In the genomic region with DNA sequence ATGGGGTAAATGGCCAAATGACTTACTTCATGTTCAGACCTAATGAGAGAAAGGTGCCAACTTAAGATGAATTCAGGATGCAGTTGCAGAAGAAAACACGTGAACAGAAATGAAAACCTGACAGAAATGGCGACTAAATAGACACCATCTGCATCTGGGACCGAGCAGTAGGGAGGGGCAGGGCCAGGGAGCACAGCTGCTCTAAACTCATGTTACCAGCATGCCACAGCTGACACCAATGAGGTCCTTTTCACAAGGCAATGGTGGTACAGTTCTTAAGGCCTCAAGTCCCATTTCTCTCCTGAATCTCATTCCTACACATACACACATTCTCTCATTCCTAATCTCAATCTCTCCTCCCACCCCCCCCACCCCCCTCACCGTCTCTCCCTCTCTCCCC, we compare ENCODE assay signal across 23 mouse cellular contexts.
DNase-seq lines count a peak whose midpoint lies in the region; ATAC-seq and TF ChIP-seq lines count a peak whose summit lies in the region.
"Had no signal": no experiment of that assay in that cellular context is flagged by ENCODE, and none has a peak within 500 bp of the region (broad histone marks: within the 10 kb centered on the region; RNA-seq: fewer than 3 reads in every experiment).

No protein-coding gene starts in this region.

- no peaks in the 10 kb centered on the region for H3K79me2 ChIP-seq in myocyte (ENCODE audit: control insufficient read depth, insufficient read depth)

- TF ChIP-seq CTCF in brain, embryonic 14.5 days (IDR thresholded peaks at IDR 0.05; ENCODE audit: borderline replicate concordance, extremely low read depth, insufficient read depth, insufficient read length): no peak

- peak; percentile 4 for DNase-seq in heart, adult 11 months
- DNase-seq in heart, embryonic 10.5 days (ENCODE audit: low spot score): no peak
- peak; percentile 27 for DNase-seq in brain, embryonic 14.5 days (ENCODE audit: low read depth)
- peak; percentile 35 for DNase-seq in embryonic facial prominence, embryonic 11.5 days (ENCODE audit: low spot score)
- DNase-seq in cerebellum, adult 11-12 months: no peak
- no peak for DNase-seq in right cerebral cortex, postnatal 36 days (ENCODE audit: low spot score in 2 of 2)
- DNase-seq: adrenal gland, adult 8-10 months; adrenal gland, postnatal 36 days; cerebellum, adult 11 months; cerebellum, adult 9-10 months; cerebellum, postnatal 25 days; gastrocnemius, adult 2 months; gastrocnemius, postnatal 36 days; heart, adult 18-20 months; heart, postnatal 14 days; kidney, adult 2 months had no signal

- no peak overlapping the region for H3ac ChIP-seq in myocyte (ENCODE audit: control insufficient read depth, insufficient read length)

- 75% methylated on average over 4 of the region's 4 CpGs for WGBS in heart, embryonic 10.5 days
- 51% methylated on average over 4 of the region's 4 CpGs for WGBS in embryonic facial prominence, embryonic 11.5 days
- 69% methylated on average over 4 of the region's 4 CpGs for WGBS in midbrain, embryonic 13.5 days

- H3K27ac ChIP-seq in heart, embryonic 10.5 days: no peak overlapping the region
- no peak overlapping the region for H3K27ac ChIP-seq in embryonic facial prominence, embryonic 11.5 days (replicated peaks; ENCODE audit: low read depth, low read length)
- H3K27ac ChIP-seq in midbrain, embryonic 13.5 days: no peak overlapping the region
- H3K27ac ChIP-seq: forebrain, embryonic 15.5 days; gastrocnemius, adult 2 months; heart, embryonic 15.5 days; hindbrain, embryonic 15.5 days had no signal

- no peak for ATAC-seq in embryonic facial prominence, embryonic 11.5 days (replicated peaks; ENCODE audit: insufficient number of reproducible peaks, low FRiP score, low TSS enrichment, low read depth)
- ATAC-seq in midbrain, embryonic 13.5 days: no peak
- ATAC-seq: forebrain, embryonic 15.5 days; intestine, embryonic 16.5 days had no signal

- peaks cover 6% of the 10 kb centered on the region; the same call in 1 of the 2 replicates for H3K4me1 ChIP-seq in heart, embryonic 10.5 days
- no peaks in the 10 kb centered on the region for H3K4me1 ChIP-seq in embryonic facial prominence, embryonic 11.5 days (ENCODE audit: control insufficient read depth, insufficient read depth, low read length)
- H3K4me1 ChIP-seq in midbrain, embryonic 13.5 days (replicated peaks): no peaks in the 10 kb centered on the region
- H3K4me1 ChIP-seq: forebrain, embryonic 15.5 days; hindbrain, embryonic 15.5 days had no signal

- H3K9ac ChIP-seq in embryonic facial prominence, embryonic 11.5 days (replicated peaks; ENCODE audit: low read length): no peak overlapping the region
- H3K9ac ChIP-seq in midbrain, embryonic 13.5 days (replicated peaks): no peak overlapping the region
- H3K9ac ChIP-seq: forebrain, embryonic 15.5 days; heart, embryonic 15.5 days; hindbrain, embryonic 15.5 days had no signal

- no peaks in the 10 kb centered on the region for H3K36me3 ChIP-seq in heart, embryonic 10.5 days
- no peaks in the 10 kb centered on the region for H3K36me3 ChIP-seq in embryonic facial prominence, embryonic 11.5 days (replicated peaks; ENCODE audit: control insufficient read depth, insufficient read depth, low read depth, low read length)
- no peaks in the 10 kb centered on the region for H3K36me3 ChIP-seq in myocyte (ENCODE audit: control insufficient read depth, insufficient read depth)
- no peaks in the 10 kb centered on the region for H3K36me3 ChIP-seq in midbrain, embryonic 13.5 days
- H3K36me3 ChIP-seq: forebrain, embryonic 15.5 days; heart, embryonic 15.5 days; hindbrain, embryonic 15.5 days had no signal

- H3K4me3 ChIP-seq in heart, embryonic 10.5 days: no peak overlapping the region
- no peak overlapping the region for H3K4me3 ChIP-seq in embryonic facial prominence, embryonic 11.5 days (ENCODE audit: low read depth, low read length)
- no peak overlapping the region for H3K4me3 ChIP-seq in myocyte
- H3K4me3 ChIP-seq in midbrain, embryonic 13.5 days (replicated peaks): no peak overlapping the region
- H3K4me3 ChIP-seq: forebrain, embryonic 15.5 days; gastrocnemius, adult 2 months; heart, embryonic 15.5 days; hindbrain, embryonic 15.5 days had no signal

- H3K27me3 ChIP-seq in heart, embryonic 10.5 days (ENCODE audit: insufficient read depth, poor library complexity, severe bottlenecking): no peaks in the 10 kb centered on the region
- H3K27me3 ChIP-seq in embryonic facial prominence, embryonic 11.5 days (ENCODE audit: control insufficient read depth, insufficient read depth, low read length): no peaks in the 10 kb centered on the region
- no peaks in the 10 kb centered on the region for H3K27me3 ChIP-seq in myocyte (ENCODE audit: control insufficient read depth, insufficient read depth, insufficient read length)
- no peaks in the 10 kb centered on the region for H3K27me3 ChIP-seq in midbrain, embryonic 13.5 days
- H3K27me3 ChIP-seq: forebrain, embryonic 15.5 days; heart, embryonic 15.5 days; hindbrain, embryonic 15.5 days had no signal

- TF ChIP-seq POLR2A in brain, embryonic 14.5 days (IDR thresholded peaks at IDR 0.05; ENCODE audit: borderline replicate concordance, extremely low read depth, insufficient read depth, insufficient read length, poor library complexity, severe bottlenecking): no peak
- no peak for TF ChIP-seq POLR2A in myocyte (IDR thresholded peaks at IDR 0.05; ENCODE audit: insufficient read length, low read depth)

- H3K4me2 ChIP-seq in embryonic facial prominence, embryonic 11.5 days (ENCODE audit: low read depth, low read length): no peak overlapping the region
- no peak overlapping the region for H3K4me2 ChIP-seq in myocyte (ENCODE audit: low read depth)
- no peak overlapping the region for H3K4me2 ChIP-seq in midbrain, embryonic 13.5 days (replicated peaks)
- H3K4me2 ChIP-seq: forebrain, embryonic 15.5 days; heart, embryonic 11.5 days; heart, embryonic 15.5 days; hindbrain, embryonic 15.5 days had no signal

- H3K9me3 ChIP-seq in heart, embryonic 10.5 days: no peaks in the 10 kb centered on the region
- H3K9me3 ChIP-seq in embryonic facial prominence, embryonic 11.5 days (replicated peaks; ENCODE audit: control insufficient read depth, low read length): no peaks in the 10 kb centered on the region
- H3K9me3 ChIP-seq in midbrain, embryonic 13.5 days: no peaks in the 10 kb centered on the region
- H3K9me3 ChIP-seq: forebrain, embryonic 15.5 days; heart, embryonic 15.5 days; hindbrain, embryonic 15.5 days had no signal

TF ChIP-seq in myocyte, 11 proteins besides CTCF, POLR2A, EP300 and RAD21:
- TF ChIP-seq MYOD1 (IDR thresholded peaks at IDR 0.05; ENCODE audit: control insufficient read depth in 1 of 3, insufficient read length in 2 of 3, low read depth in 2 of 3) (peak in 2 of 3 experiments; percentile 76 to 81), TCF3 (IDR thresholded peaks at IDR 0.05; ENCODE audit: insufficient read length, low read depth) (peak; percentile 45), CEBPB (IDR thresholded peaks at IDR 0.05; ENCODE audit: insufficient read depth, poor library complexity, severe bottlenecking) (no peak), MYOG (IDR thresholded peaks at IDR 0.05; ENCODE audit: control insufficient read depth in 1 of 3, insufficient read depth in 1 of 3, insufficient read length in 2 of 3, low read depth in 2 of 3) (peak in 2 of 3 experiments; percentile 71 to 89), TCF12 (IDR thresholded peaks at IDR 0.05; ENCODE audit: insufficient read depth, poor library complexity, severe bottlenecking) (peak; percentile 24)

Comparison
In these comparisons a context has a peak if more than half of its experiments do, and no peak if none do; other contexts are left out.
1. DNase-seq: peak in heart, adult 11 months (single experiment), brain, embryonic 14.5 days (single experiment) and embryonic facial prominence, embryonic 11.5 days (single experiment); none in heart, embryonic 10.5 days (single experiment), cerebellum, adult 11-12 months (single experiment) and right cerebral cortex, postnatal 36 days (0 of 2).